In the genomic region with DNA sequence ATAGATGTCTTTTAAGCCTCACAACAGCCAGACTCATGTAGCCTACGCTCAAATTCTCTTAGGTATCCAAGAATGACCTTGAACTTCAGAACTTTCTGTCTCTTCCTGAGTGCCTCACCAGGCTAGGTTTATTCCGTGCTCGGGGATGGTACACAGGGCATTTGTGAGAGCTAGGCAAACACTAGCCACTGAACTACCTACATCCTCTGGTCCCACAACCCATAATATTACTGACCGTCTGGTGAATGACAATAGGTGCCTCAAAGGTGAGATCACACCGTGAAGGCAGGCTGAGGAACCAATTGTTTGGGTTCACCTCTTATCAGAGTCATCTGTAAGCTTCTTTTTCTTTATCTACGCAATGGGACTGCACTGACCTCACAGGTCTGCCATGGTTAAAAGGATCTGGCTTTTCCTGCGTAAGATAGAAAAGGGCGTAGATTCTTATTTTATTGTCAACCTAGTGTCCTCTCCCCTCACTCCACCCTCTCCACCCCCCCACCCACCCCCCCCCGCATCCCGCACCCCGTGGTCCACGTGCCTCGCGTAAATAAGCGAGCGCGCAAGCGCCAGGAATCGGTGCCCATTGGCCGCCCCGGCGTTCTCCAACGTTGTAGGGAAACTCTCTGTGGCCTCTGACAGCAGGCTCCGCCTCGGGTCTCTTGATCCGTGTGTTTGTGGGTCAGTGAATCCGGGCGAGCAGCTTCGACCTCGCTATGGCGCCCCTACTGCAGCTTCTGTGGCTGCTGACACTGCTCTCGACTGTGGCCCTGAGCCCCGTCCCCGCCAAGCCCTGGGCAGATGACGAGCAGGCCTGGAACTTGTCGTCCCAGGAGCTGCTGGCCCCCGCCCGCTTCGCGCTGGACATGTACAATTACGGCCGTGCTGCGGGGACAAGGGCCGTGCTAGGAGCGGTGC, we compare ENCODE assay signal across 8 mouse cellular contexts. TPM values are rescaled to one million over a fixed set of nuclear protein-coding genes. Genes with fewer than 3 reads are reported as not detected.
DNase-seq lines count a peak whose midpoint lies in the region; ATAC-seq and TF ChIP-seq lines count a peak whose summit lies in the region.

Gene Ctsf (plus strand): TSS at position 579 of the 918 bp plus-strand sequence.

- peaks cover 57% of the 10 kb centered on the region for H3K4me1 ChIP-seq in E14TG2a.4 (replicated peaks; ENCODE audit: low read depth, low read length)
- H3K4me1 ChIP-seq in forebrain, embryonic 13.5 days: peaks cover 14% of the 10 kb centered on the region
- peaks cover 13% of the 10 kb centered on the region for H3K4me1 ChIP-seq in heart, embryonic 15.5 days (replicated peaks)
- peaks cover 9% of the 10 kb centered on the region for H3K4me1 ChIP-seq in liver, adult 2 months (ENCODE audit: control insufficient read depth, insufficient read depth, low read length)

- H3K4me3 ChIP-seq in E14TG2a.4 (replicated peaks; ENCODE audit: low read length): peak within 1 kb of the TSS; percentile 83
- peak within 1 kb of the TSS; percentile 58 for H3K4me3 ChIP-seq in forebrain, embryonic 13.5 days
- peak within 1 kb of the TSS; percentile 72 for H3K4me3 ChIP-seq in heart, embryonic 15.5 days
- H3K4me3 ChIP-seq in liver, adult 2 months (ENCODE audit: insufficient read depth, low read depth, low read length): peak within 1 kb of the TSS; percentile 97

- peaks cover 37% of the 10 kb centered on the region for H3K36me3 ChIP-seq in E14TG2a.4 (ENCODE audit: insufficient read depth, low read length)
- H3K36me3 ChIP-seq in forebrain, embryonic 13.5 days (ENCODE audit: poor library complexity, severe bottlenecking): no peaks in the 10 kb centered on the region
- H3K36me3 ChIP-seq in heart, embryonic 15.5 days: no peaks in the 10 kb centered on the region
- peaks cover 7% of the 10 kb centered on the region; the same call in 1 of the 2 replicates for H3K36me3 ChIP-seq in liver, adult 2 months (ENCODE audit: control insufficient read depth, insufficient read depth, low read length)
- H3K36me3 ChIP-seq in splenic B cell, adult 2 months (ENCODE audit: control insufficient read depth, insufficient read depth, low read length, poor library complexity, severe bottlenecking): no peaks in the 10 kb centered on the region

- peak within 1 kb of the TSS; percentile 98 for H3K4me2 ChIP-seq in forebrain, embryonic 13.5 days
- peak within 1 kb of the TSS; percentile 94 for H3K4me2 ChIP-seq in heart, embryonic 15.5 days

- H3K9ac ChIP-seq in forebrain, embryonic 13.5 days: peak within 1 kb of the TSS; percentile 74
- H3K9ac ChIP-seq in heart, embryonic 15.5 days: peak within 1 kb of the TSS; percentile 72
- H3K9ac ChIP-seq in liver, adult 2 months (ENCODE audit: low read depth, low read length): peak within 1 kb of the TSS; percentile 98

- TF ChIP-seq POLR2A in liver, adult 2 months (IDR thresholded peaks at IDR 0.05; ENCODE audit: extremely low read depth, insufficient read depth, low read length): 0 out of 2 replicates have a peak, but pooled peaks have one; percentile 68

- H3K79me2 ChIP-seq in liver, adult 2 months (ENCODE audit: control insufficient read depth, insufficient read depth, low read length): no peaks in the 10 kb centered on the region

- peaks cover 20% of the 10 kb centered on the region for H3K27me3 ChIP-seq in E14TG2a.4 (ENCODE audit: insufficient read depth, low read length)
- peaks cover 14% of the 10 kb centered on the region; the same call in 1 of the 2 replicates for H3K27me3 ChIP-seq in forebrain, embryonic 13.5 days
- H3K27me3 ChIP-seq in heart, embryonic 15.5 days: peaks cover 19% of the 10 kb centered on the region
- no peaks in the 10 kb centered on the region for H3K27me3 ChIP-seq in liver, adult 2 months (ENCODE audit: control insufficient read depth, insufficient read depth, low read length)
- H3K27me3 ChIP-seq in splenic B cell, adult 2 months (ENCODE audit: control insufficient read depth, insufficient read depth, low read length, poor library complexity, severe bottlenecking): no peaks in the 10 kb centered on the region; the same call in 1 of the 2 replicates

- no peak for TF ChIP-seq CTCF in E14TG2a.4 (conservative IDR thresholded peaks at IDR 0.05; ENCODE audit: low read length)
- peak; percentile 21; the same call in 1 of the 2 replicates for TF ChIP-seq CTCF in liver, adult 2 months (IDR thresholded peaks at IDR 0.05; ENCODE audit: low read depth, low read length)

- ATAC-seq in forebrain, embryonic 13.5 days: peak; percentile 91
- ATAC-seq in heart, embryonic 15.5 days (replicated peaks; ENCODE audit: insufficient number of reproducible peaks, insufficient read depth, low FRiP score, low read depth): peak; percentile 83

- H3K27ac ChIP-seq in forebrain, embryonic 13.5 days: no peak within 1 kb of the TSS
- H3K27ac ChIP-seq in heart, embryonic 15.5 days: peak within 1 kb of the TSS; percentile 68
- peak within 1 kb of the TSS; percentile 90 for H3K27ac ChIP-seq in liver, adult 2 months (replicated peaks; ENCODE audit: insufficient read depth, low read depth, low read length)

- no peaks in the 10 kb centered on the region for H3K9me3 ChIP-seq in E14TG2a.4 (ENCODE audit: low read length)
- no peaks in the 10 kb centered on the region for H3K9me3 ChIP-seq in forebrain, embryonic 13.5 days (replicated peaks)
- H3K9me3 ChIP-seq in heart, embryonic 15.5 days (replicated peaks): no peaks in the 10 kb centered on the region

- 5% methylated on average over 45 of the region's 45 CpGs for WGBS in forebrain, embryonic 13.5 days
- WGBS in heart, embryonic 15.5 days: 4% methylated on average over 45 of the region's 45 CpGs
- WGBS in liver, adult 2 months: 2% methylated on average over 45 of the region's 45 CpGs

- peak; percentile 95 for DNase-seq in cerebellum, adult 11-12 months
- peak; percentile 94 for DNase-seq in kidney, postnatal 14 days
- peak; percentile 86 for DNase-seq in liver, adult 2 months (ENCODE audit: extremely low read depth, low read depth, low spot score)
- peak; percentile 32 to 35 for DNase-seq in natural killer cell, adult 2 months (ENCODE audit: low spot score in 2 of 2)
- peak; percentile 13 for DNase-seq in splenic B cell, adult 2 months (ENCODE audit: low read depth, low spot score)

RNA-seq across cellular contexts. Expression of gene Ctsf, which starts in this region (rescaled TPM):
- 31.3 and 34.5 TPM in 2 replicates for polyA plus RNA-seq in forebrain, embryonic 13.5 days (2015; fragmentation: Nextera tagmentation; extraction: Ambion mirVana)
- 37.4 and 42.6 TPM in 2 replicates for polyA plus RNA-seq in heart, embryonic 15.5 days (2015; fragmentation: Nextera tagmentation; extraction: Ambion mirVana)
- total RNA-seq in liver, adult 2 months (2014; rRNA removed): 44.1 and 55.0 TPM in 2 replicates
- 69.4 and 88.9 TPM in 2 replicates for polyA plus RNA-seq in liver, adult 2 months (2012; rRNA removed)

Comparison
In these comparisons a context has a peak if more than half of its experiments do, and no peak if none do; other contexts are left out.
1. DNase-seq: peak in every context shown above with its lines; median percentile 95 in cerebellum, adult 11-12 months; 94 in kidney, postnatal 14 days; 86 in liver, adult 2 months; 34 in natural killer cell, adult 2 months; 13 in splenic B cell, adult 2 months.